Mouse (Mus musculus) A20 (cell line): ENCODE data around the gene Cript.
"Not testable (repeated sequence)": the region's sequence is repeated elsewhere in the genome, so short reads cannot be mapped to it uniquely, and the experiment has no call there.

Source experiments
- DNase-seq: peaks from one replicate; pipeline ENCODE4 v3.0.0-alpha.2; 2011; ENCODE audit warnings: low read depth, low spot score

The Cript gene

DNA sequence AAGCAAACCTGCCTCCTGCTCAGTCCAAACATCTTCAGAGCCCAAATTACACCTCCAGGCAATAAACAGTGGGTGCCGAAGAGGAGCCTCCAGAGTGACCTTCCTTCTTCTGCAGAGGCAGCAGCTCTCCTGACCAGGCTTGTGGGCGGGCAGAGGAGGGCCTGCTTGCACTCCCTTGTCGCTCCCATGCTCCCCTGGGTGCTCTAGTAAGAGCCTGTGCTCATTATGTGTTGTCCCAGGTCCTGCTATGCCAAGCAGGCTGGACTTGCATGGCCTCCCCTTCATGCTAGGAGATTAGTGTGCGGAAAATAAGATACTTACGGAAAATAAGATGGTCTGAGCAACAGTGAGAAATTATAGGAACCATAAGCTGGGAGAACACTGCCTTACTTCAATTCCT lies 24.3 kb downstream of the Cript start:
- no peak for DNase-seq

GRCm38 (mm10) chr17:87050469-87051175 lies 25.3 kb downstream of the Cript start:
- no peak for DNase-seq

DNA sequence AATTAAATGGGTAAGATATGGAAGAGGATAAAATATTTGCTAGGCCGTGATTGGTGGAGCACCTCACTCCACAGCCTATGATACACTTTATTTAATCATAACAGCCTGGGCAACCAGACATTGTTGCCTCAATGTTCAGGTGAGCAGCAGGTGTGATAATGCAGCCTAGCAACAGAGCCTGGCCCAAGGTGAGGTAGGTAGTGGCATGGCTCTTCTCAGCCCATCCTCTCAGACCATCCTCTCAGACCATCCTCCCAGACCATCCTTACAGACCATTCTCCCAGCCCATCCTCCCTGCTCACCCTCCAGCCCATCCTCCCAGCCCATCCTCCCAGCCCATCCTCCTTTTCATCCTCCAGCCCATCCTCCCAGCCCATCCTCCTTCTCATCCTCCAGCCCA lies 26.3 kb downstream of the Cript start:
- no peak for DNase-seq

DNA sequence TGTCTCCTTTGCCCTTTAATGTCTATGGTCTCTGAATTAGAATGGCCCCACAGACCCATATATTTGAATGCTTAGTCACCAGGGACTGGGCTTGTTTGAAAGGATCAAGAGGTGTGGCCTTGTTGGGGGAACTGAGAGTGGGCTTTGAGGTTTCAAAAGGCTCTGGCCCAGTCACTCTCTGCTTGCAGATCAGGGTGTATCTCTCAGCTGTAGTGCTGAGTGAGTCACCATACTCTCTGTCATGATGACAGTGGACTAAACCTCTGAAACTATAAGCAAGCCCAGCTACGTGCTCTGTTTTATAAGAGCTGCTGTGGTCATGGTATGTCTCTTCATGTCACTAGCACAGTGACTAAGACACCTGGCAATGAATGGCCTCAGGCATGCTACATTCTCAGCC lies 27.1 kb downstream of the Cript start:
- DNase-seq = no peak

GRCm38 (mm10) chr17:87053921-87054320 lies 28.6 kb downstream of the Cript start:
- no peak for DNase-seq

GRCm38 (mm10) chr17:87055051-87055459 lies 29.7 kb downstream of the Cript start:
- no peak for DNase-seq

- DNase-seq = no peak
These were observed 30.3 kb downstream of the Cript start for GRCm38 (mm10) chr17:87055663-87056062.

- no peak for DNase-seq
These were observed 31.4 kb downstream of the Cript start for GRCm38 (mm10) chr17:87056761-87057160.

DNA sequence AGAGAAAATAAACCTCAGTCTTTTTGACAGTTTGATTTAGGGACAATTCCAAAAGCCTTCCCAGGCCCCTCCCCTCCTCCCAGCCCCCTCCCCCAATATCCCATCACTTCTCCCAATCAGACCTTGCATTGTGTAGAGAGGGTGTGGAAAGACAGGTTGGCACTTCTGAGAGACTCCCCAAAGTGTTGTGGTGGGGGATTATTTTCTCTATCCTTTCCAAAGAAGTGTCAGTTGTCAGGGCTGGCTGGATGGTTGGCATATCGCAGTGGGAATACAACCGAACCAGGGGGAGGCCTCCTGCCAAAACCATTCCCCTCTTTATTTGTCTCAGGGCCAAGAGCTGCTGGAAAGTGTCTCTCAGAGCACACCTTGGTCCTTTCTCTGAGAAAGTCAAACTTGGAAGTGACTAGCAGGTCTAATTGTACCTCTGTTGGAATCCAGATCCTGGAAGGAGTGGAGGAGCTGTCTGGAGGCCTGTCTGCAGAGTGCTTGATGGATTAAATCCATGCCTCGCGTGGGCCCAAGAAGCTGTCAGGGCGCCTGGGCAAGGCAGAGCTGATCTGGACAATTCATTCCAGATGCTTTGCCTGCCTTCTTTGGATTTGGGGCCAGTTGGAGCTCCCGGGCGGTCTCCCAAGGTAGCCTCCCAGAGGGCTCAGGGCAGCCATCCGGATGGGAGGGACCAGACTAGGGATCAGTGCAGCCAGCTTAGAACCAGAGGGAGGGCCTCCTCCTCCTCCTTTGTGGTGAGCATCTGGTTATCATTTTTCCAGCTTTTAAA lies 32.3 kb downstream of the Cript start:
- DNase-seq = no peak

GRCm38 (mm10) chr17:87062639-87063038 lies 37.3 kb downstream of the Cript start:
- DNase-seq = no peak

GRCm38 (mm10) chr17:87063461-87063860 lies 38.1 kb downstream of the Cript start:
- no peak for DNase-seq

DNA sequence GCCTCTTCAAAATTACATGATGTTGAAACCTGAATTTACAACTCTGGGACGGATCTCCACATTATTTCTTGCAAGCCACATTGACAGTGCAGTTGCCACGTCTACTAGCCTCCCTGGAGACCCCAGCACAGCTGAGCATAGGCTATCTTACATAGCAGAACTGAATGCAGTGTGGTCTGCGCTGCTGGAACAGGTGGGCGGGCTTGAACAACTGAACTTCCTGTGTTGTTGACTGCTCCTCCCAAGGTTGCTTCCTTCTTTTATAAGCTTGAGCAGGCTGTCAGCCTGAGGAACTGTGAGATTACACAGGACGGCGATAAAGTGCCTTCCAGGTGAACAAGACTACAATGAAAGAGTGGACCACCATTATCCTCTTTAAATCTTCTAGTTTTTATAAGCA lies 38.6 kb downstream of the Cript start:
- peak; percentile 21 for DNase-seq

DNA sequence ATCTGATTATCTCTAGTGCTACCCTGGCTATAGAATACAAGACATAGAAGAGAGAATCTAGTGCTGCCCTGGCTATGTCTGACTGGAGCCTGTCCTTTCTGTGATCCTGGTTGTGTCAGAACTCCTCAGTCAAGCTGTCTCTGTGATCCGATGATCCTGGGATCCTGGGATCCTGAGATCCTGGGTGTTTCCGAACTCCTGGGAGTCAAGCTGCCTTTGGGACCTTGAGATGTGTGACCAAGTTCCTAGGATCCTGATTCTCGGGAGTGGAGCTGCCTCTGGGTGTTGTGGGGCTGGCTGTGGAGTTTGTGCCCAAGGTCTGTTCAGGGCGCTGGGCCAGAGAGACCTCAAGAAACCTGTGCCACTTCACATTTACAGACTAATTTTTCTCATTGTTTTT lies 43.6 kb downstream of the Cript start:
- DNase-seq = no peak

GRCm38 (mm10) chr17:87072183-87072582 lies 46.8 kb downstream of the Cript start:
- DNase-seq = not testable (repeated sequence)

DNA sequence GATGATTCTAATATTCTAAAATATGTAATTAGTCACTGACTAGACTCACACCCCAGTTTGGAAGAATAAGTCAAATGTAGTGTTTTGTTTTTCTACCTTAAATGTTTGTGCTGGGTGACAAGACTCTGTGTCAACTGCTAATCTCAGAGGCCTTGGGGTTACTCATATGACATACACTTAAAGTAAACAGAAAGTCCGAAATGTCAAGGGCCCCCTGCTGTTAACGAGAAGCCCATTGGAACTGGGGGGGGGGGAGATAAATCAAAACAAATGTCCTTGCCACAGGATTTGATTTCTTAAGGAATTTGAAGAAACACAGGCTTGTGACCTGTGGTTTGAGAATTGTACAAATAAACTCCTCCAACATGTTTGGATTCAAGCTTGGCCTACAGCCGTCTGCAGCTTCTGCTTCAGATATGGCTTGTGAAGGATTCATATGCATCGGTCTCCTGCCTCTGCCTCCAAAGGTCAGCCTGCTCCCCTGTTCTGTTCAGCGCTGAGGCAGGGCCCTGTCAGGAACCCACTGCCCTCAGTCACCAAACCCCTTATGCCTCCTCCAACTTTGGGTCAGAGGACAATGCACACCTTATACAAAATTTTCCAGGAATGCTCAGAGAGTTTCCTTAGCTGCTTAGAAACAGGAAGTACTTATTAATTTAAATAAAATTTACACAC lies 47.6 kb downstream of the Cript start:
- no peak for DNase-seq

DNA sequence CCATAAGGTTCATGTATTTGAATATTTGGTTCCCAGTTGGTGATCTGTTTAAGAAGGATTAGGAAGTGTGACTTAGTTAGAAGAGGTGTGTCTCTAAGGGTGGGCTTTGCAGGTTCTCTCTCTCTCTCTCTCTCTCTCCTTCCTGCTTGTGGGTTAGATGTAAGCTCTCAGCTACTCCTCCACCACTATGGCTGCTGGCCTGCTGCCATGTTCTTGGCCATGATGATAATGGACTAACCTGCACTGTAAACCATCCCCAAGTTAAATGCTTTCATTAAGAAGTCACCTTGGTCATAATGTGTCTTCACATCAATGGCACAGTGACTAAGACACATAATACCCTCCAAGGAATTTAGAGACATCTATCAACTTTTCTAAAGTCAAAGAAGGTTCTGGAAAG lies 48.1 kb downstream of the Cript start:
- no peak for DNase-seq

GRCm38 (mm10) chr17:87078217-87078616 lies 52.9 kb downstream of the Cript start:
- not testable (repeated sequence) for DNase-seq

GRCm38 (mm10) chr17:87080724-87081123 lies 55.4 kb downstream of the Cript start:
- DNase-seq = no peak

- no peak for DNase-seq
These were observed 57.2 kb downstream of the Cript start for GRCm38 (mm10) chr17:87082547-87082946.

GRCm38 (mm10) chr17:87083671-87084070 lies 58.3 kb downstream of the Cript start:
- no peak for DNase-seq
